Mouse (Mus musculus): ENCODE data around the gene Fnbp1.

The Fnbp1 gene

GRCm38 (mm10) chr2:31150762-31151161 lies 9.0 kb upstream of the Fnbp1 start:
- DNase-seq (ENCODE audit: low spot score in 2 of 2): no peak

- no peak for DNase-seq (ENCODE audit: low spot score in 2 of 2)
Observed at GRCm38 (mm10) chr2:31147054-31147453, 5.2 kb upstream of the Fnbp1 start.

DNA sequence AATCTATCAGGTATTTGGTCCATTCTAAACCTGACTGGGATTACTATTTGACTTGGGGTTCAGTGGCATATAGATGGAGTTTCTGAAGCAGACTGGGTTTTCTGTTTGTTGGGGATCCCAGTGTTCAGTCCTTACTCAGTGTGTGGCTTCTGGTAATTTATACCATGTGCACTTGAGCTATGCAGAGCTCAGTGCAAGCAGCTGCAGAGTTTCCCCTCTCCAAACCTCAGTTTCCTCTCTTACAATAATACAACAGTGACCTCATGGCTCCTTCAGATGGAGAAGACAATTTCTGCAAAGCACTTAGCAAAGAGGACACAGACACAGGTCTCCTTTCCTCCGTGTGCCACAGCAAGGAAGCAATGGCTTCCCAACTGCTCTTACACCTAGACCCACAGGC lies 3.1 kb upstream of the Fnbp1 start:
- no peak for DNase-seq (ENCODE audit: low spot score in 2 of 2)

DNA sequence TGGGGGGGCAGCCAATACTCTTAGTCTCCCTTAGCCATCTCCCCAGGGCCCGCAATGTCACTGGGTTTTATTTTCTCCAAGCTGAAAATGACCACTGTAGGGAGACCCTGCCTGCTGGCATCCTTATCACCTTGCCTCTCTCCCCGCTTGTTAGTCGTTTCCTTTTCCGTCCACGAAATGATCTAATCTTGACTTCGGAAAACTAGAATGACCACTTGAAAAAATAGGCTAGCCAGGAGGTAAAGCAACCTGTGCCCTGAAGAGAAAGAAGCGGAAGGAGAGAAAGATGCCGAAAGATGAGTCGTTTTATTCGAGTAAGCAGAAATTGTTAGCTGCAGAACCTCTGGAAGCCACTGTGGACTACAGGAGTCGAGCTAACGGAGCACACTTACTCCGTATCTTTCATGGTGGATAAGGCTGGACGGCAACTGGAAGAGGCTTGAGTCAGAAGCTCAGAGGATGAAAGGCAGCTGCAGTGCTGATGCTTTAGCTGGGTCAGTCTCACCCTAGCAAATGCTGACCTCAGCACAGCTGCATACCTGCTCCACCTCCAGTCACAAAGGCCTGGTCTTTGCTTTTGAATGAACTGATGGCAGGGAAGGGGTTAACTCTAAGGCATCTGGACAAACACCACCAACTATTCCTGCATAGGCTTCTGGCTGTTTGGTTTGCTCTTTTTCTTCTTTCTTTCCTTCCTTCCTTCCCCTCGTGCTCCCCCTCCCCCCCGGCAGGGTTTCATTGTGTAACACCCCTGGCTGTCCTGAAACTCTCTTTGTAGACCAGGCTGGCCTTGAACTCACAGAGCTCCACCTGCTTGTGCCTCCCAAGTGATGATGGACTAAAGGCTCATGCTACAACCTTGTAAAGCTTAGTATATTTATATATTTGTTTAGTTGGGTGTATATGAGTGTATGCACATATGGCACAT lies 2.2 kb upstream of the Fnbp1 start:
- DNase-seq (ENCODE audit: low spot score in 2 of 2): no peak

DNA sequence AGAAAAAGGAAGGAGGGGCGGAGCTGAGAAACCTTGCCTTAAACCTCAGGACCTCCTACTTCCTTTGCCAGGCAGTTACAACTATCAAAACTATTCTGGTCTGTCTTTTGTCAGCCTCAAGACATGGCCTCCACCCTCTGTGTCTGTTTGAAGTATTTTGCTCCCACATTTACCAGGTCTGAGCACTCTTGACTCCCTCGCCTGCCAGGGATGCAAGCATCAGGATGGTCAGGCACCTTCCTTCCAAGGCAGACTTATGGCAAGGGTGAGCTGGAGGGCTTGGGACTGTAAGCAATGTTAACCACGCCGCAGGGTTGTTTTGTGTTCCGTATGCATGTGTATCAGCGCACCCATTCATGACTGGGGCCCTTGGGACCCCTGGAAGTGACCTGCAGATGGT lies 1.5 kb upstream of the Fnbp1 start:
- DNase-seq (ENCODE audit: low spot score in 2 of 2): no peak

DNA sequence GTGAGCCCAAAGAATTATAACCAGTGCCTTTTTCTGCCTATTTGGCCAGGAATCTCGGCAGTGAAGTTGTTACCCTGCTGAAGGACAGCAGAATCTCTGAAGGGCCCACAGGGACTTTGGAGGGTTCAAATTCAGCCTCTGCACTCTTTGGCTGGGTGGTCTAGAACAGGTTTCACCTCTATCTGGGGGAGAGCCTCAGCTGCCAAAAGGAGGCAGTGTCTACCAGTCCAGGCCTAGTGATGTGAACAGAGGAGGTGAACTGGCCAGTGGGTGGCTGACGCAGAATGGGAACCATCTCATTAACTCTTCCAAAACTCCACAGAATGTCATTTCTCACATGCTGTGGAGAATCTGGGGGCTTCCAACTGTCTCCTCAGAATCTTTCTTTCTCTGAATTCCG lies 697 bp upstream of the Fnbp1 start:
- DNase-seq (ENCODE audit: low spot score in 2 of 2): no peak

DNA sequence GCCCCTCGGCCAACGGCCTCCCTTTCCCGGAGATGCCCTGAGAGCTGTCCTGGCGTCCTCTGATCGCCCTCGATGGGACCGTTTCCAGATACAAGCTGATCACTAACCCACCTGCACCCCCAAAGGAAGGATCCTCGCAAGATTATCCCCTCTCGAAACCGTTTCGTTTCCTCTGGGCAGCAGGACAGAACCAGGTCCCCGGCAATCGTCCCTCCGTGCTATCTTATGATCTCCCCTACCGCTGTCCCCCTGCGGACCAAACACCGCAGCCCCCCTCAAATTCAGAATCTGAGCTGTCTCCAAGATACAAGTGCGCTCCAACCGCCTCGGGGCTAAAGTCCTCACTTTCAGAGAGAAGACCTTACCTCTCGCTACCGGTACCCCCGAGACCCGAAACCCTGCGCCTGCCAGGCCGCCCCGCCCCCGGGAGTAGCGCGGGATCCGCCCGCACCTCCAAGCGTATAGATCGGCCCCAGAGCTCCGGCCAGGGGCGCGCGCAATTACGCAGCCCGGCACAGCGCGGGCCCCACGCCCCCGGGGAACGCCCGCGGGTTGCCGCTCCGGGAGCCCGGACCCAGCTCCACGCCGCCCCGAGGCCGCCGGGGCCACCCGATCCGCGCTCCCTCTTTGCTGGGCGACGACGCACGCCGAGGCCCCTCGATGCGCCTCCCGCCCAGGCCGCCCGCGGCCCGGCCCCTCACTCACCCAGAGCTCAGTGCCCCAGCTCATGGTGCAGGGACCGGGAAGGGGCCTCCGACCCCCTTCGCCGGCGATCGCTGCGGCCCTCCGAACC lies 538 bp downstream of the Fnbp1 start:
- peak in 1 of 2 experiments; percentile 45 for DNase-seq (ENCODE audit: low spot score in 2 of 2)

GRCm38 (mm10) chr2:31140772-31141073 lies 1.1 kb downstream of the Fnbp1 start:
- DNase-seq (ENCODE audit: low spot score in 2 of 2): no peak

DNA sequence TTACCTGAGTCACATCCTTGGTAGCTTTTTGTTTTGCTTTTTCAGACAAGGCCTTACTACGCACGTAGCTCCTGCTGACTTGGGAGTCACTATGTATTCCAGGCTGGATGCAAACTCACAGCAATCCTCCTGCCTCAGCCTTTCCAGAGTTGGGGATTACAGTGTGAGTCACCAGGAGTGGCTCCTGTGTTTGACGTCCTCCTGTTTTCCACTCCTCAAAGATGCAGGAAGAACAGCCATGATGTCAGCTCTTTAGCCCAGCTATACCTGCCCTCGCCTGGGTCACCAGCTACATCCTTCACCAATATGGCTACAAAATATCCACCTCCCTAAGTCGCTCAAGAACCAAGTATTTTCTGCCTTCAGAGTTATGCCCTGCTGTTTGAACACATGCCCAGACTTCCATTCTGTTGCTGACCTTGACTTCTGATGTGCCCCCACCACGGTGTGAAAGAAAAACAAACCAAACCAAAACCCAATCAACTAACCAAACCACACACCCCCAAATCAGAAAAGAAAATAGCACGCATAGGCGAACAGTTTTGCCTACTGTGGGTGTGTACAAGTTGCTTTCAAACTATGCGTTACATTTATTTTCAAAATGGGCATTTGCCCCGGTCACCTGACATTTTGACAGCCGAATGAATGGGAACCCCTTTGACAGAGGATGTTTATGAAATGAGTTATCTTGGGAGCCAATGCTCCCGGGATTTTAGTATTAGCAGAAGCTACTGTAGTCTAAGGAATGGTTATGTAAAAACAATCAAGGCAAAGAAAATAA lies 1.6 kb downstream of the Fnbp1 start:
- no peak for DNase-seq (ENCODE audit: low spot score in 2 of 2)

GRCm38 (mm10) chr2:31139174-31139632 lies 2.6 kb downstream of the Fnbp1 start:
- no peak for DNase-seq (ENCODE audit: low spot score in 2 of 2)

- DNase-seq (ENCODE audit: low spot score in 2 of 2): no peak
Observed at GRCm38 (mm10) chr2:31137018-31137590, 4.7 kb downstream of the Fnbp1 start.

DNA sequence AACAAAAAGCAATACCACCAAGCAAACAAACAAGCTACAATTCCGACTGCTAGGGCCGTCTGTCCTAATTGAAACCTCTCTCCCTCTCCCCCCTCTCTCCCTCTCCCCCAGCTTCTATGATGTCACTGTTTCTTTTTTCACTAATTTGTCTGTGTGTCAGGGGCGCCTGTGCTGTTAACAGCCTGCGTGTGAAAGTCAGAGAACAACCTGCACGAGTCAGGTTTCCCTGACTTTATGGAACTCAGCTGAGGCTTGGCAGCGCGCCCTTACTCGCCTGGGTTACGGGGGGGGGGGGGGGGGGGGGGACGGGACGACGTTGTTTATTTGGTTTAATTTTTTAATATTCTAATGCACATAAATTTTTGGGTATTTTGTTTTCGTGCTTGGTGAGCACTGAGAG lies 5.5 kb downstream of the Fnbp1 start:
- DNase-seq (ENCODE audit: low spot score in 2 of 2): no peak

- no peak for DNase-seq (ENCODE audit: low spot score in 2 of 2)
Observed at GRCm38 (mm10) chr2:31135512-31135931, 6.3 kb downstream of the Fnbp1 start.

DNA sequence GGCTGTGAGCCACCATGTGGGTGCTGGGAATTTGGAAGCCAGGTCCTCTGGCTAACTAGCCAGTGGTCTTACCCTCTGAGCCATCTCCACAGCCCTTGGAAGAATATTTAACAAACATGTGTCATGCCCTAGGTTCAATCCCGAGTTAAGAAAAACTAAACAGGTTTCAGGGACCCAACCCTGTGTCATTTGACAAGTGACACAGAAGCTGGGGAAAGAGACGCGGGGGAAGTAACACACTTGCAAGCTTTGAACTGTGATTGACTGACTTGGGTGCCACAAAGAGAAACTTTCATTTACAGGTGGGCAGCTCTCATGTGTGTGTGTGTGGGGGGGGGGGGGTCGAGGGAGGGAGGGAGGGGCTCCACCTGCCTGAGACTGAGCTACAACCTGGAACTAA lies 7.8 kb downstream of the Fnbp1 start:
- no peak for DNase-seq (ENCODE audit: low spot score in 2 of 2)

DNA sequence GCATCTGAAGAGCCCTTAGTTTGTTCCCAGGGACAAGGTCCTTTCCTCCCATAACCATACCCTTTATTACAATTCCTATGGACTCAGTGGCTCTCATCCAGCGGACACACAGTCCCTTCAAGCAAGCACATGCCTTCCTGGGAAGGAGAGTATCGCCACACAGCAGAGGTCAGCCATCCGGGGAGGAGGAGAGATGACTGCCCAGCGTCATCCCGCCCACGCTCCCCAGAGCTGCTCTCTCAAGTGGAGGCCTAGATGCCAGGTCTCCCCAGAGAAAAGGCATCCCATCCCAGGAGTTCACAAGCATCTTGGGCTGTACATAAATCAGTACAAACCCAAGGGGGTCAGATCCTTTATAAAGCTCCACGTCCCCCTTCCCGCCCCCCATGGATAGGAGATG lies 9.1 kb downstream of the Fnbp1 start:
- no peak for DNase-seq (ENCODE audit: low spot score in 2 of 2)

- no peak for DNase-seq (ENCODE audit: low spot score in 2 of 2)
Observed at GRCm38 (mm10) chr2:31130815-31131299, 11.0 kb downstream of the Fnbp1 start.

DNA sequence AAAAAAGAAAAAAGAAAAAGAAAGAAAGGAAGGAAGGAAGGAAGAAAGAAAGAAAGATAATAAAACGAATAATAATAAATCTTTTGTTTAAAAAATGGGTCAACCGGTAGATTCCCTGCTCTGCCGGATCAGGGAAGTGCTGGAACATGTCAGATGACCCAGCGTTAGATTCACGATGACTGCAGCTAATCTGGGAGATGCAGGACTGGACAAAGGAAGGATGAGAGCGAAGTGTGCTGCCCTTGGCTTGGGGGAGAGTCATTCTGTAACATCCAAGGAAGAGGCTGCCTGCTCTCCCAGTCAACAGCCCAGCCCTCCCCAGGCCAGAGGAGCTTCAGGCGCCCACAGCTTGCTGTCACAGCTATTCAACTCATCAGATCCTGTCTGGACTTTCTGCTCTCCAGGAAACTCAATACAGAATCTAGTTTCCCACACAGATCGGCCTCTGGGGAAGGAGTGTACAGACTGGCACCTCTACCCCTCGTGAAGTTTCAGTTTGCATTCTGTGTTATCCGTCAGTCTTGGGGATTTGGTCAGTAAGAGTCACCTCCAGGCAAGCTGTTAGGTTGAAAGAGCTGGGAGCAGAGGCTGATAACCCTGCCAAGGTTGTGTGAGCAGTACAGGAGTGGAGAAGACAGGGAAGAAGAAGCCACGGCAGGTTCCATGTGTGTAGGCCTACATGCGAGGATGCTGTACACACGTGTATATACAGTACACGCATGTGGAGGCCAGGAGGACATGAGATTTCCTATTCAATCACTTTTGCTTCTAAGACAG lies 11.9 kb downstream of the Fnbp1 start:
- no peak for DNase-seq (ENCODE audit: low spot score in 2 of 2)

DNA sequence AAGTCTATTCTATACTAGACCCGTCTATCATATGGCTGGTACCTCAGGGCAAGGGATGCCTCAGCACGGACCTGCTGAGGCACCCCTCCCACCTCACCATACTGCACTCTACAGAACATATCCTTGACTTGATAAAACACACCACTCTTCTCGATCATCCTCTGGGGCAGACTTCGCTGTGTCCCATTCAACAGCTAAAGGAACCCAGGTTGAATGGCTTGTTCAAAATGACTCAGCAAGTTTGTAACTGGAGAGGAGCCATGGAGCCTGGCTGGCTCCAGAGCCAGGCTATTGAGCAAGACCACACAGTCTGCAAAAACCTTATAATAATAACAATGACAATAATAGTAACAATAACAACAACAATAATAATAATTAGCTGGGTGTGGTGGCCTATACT lies 13.9 kb downstream of the Fnbp1 start:
- peak in 1 of 2 experiments; percentile 51 for DNase-seq (ENCODE audit: low spot score in 2 of 2)

DNA sequence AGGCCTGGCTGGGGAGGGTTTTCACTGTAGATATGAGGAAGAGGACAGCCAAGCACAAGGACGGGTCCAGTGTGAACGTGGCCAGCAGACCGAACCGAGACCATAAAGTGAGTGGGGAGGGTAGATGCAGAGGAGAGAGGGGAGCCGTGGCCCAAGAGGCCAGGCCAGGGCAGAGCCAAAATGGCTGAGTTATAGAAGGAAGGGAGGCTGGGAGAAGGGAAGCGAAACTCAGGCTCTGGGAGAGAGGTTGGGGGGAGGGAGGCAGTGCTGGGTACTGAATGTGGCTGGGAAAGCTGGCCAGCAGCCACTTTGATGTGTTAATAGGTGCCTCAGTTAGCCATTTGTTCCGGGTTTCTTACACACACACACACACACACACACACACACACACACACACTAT lies 14.6 kb downstream of the Fnbp1 start:
- no peak for DNase-seq (ENCODE audit: low spot score in 2 of 2)

DNA sequence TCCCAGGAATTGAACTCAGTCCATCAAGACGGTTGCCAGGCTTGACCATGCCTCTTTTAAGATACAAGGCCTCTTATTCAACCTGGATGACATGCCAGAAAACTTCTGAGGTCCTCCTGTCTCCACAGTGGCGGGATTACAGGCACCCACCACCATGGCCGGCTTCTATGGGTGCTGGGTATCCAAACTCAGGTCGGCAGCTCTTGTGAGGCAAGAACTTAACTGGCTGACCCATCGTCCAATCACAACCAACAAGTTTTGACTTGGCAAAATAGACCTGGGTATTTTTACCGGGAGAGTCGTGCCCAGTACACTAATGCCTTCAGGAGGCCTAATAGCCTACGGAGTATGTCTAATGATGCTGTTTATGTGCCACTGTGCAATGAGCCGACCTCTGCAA lies 15.8 kb downstream of the Fnbp1 start:
- no peak for DNase-seq (ENCODE audit: low spot score in 2 of 2)

DNA sequence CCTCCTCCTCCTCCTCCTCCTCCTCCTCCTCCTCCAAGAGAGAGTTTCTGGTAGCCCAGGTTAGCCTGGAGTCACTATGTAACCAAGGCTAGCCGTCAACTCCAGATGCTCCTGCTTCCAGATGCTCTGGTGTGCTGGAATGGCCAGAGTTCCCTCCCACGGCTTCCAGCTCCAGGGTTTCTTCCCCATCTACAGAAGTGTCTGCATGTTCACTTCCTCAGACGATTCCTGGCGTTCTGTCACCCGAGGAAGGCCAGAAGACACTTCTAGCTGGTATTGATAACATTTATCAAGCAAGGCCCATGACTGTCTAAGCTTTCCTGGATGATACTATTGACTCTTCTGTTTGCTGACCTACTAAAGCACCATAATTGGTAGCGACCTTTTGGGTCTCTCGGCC lies 16.7 kb downstream of the Fnbp1 start:
- DNase-seq (ENCODE audit: low spot score in 2 of 2): no peak

Measured in urinary bladder, adult 18-20 months (tissue).